Mouse (Mus musculus) spleen, adult 18-20 months (tissue): ENCODE data around the gene Lama1.

Experiments used
- DNase-seq, 2 experiments: peaks; one replicate each; pipeline ENCODE4 v3.0.0; 2022; ENCODE audit warnings: mixed read lengths in 2 of 2

Lama1 gene

GRCm38 (mm10) chr17:67696694-67697386 is at the start of gene Lama1:
Gene Lama1, plus strand, starts transcription at chr17:67697259.
- peak in 1 of 2 experiments; percentile 8 for DNase-seq

GRCm38 (mm10) chr17:67651506-67651905 is 45.6 kb upstream of the Lama1 start:
- no peak for DNase-seq

GRCm38 (mm10) chr17:67664299-67664698 is 32.8 kb upstream of the Lama1 start:
- no peak for DNase-seq

- DNase-seq = no peak
Observed at GRCm38 (mm10) chr17:67666981-67667380, 30.1 kb upstream of the Lama1 start.

- DNase-seq = peak in 1 of 2 experiments; percentile 5
Observed at GRCm38 (mm10) chr17:67667981-67668380, 29.1 kb upstream of the Lama1 start.

GRCm38 (mm10) chr17:67678576-67678975 is 18.5 kb upstream of the Lama1 start:
- DNase-seq = no peak

GRCm38 (mm10) chr17:67681084-67681483 is 16.0 kb upstream of the Lama1 start:
- no peak for DNase-seq

- no peak for DNase-seq
Observed at GRCm38 (mm10) chr17:67685022-67685743, 11.9 kb upstream of the Lama1 start.

- no peak for DNase-seq
Observed at GRCm38 (mm10) chr17:67687505-67687904, 9.6 kb upstream of the Lama1 start.

GRCm38 (mm10) chr17:67690689-67691088 is 6.4 kb upstream of the Lama1 start:
- no peak for DNase-seq

- no peak for DNase-seq
Observed at GRCm38 (mm10) chr17:67692651-67693050, 4.4 kb upstream of the Lama1 start.

- DNase-seq = no peak
Observed at GRCm38 (mm10) chr17:67693861-67694260, 3.2 kb upstream of the Lama1 start.

- peak in 1 of 2 experiments; percentile 3 for DNase-seq
Observed at GRCm38 (mm10) chr17:67697461-67697891, 417 bp downstream of the Lama1 start.

- no peak for DNase-seq
Observed at GRCm38 (mm10) chr17:67698301-67698700, 1.2 kb downstream of the Lama1 start.

GRCm38 (mm10) chr17:67701761-67702160 is 4.7 kb downstream of the Lama1 start:
- no peak for DNase-seq

- DNase-seq = no peak
Observed at GRCm38 (mm10) chr17:67702941-67703340, 5.9 kb downstream of the Lama1 start.

GRCm38 (mm10) chr17:67705035-67705769 is 8.1 kb downstream of the Lama1 start:
- no peak for DNase-seq

GRCm38 (mm10) chr17:67706372-67706771 is 9.3 kb downstream of the Lama1 start:
- no peak for DNase-seq

GRCm38 (mm10) chr17:67707793-67708364 is 10.8 kb downstream of the Lama1 start:
- DNase-seq = no peak

GRCm38 (mm10) chr17:67710377-67710781 is 13.3 kb downstream of the Lama1 start:
- no peak for DNase-seq

- no peak for DNase-seq
Observed at GRCm38 (mm10) chr17:67711361-67711760, 14.3 kb downstream of the Lama1 start.

GRCm38 (mm10) chr17:67712929-67713328 is 15.9 kb downstream of the Lama1 start:
- no peak for DNase-seq

GRCm38 (mm10) chr17:67715466-67715865 is 18.4 kb downstream of the Lama1 start:
- DNase-seq = no peak
